Mouse (Mus musculus): ENCODE data around the gene Il6ra. TPM values are rescaled to one million over a fixed set of nuclear protein-coding genes. Genes with fewer than 3 reads are reported as not detected.

Gene Il6ra
- polyA plus RNA-seq, 1 experiment: 2.4 TPM

- Histone ChIP-seq H3K4me1 (ENCODE audit: control insufficient read depth, insufficient read depth, low read length) (no peaks in the 10 kb centered on the region), H3K27ac (ENCODE audit: insufficient read depth, low read length) (no peak overlapping the region), H3K4me3 (ENCODE audit: insufficient read depth, low read length) (no peak overlapping the region)
- no peak for TF ChIP-seq CTCF (IDR thresholded peaks at IDR 0.05; ENCODE audit: extremely low read depth, insufficient read depth, low read length)
- TF ChIP-seq POLR2A (IDR thresholded peaks at IDR 0.05; ENCODE audit: extremely low read depth, insufficient read depth, low read length): no peak
Measured at GRCm38 (mm10) chr3:89879326-89879725, 33.7 kb downstream of the Il6ra start.

DNA sequence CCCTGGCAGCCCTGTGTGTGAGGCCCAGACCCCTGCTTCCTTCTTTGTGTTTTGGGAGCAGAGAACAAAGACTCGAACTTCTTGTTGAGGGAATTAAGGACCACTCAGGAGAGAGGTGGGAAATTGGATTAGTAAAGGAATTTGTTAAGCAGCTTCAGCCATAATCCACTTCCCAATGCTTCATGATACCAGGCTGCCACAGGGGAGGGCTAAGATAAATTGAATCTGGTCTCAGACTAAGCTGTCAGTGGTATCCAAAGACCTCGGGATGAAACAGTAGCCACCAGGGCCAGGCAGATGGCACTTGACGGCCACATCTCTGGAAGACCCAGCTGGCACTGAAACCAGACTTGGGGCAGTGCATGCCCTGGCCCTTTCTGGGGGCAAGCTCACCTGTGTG lies 34.5 kb downstream of the Il6ra start:
- H3K27ac ChIP-seq (ENCODE audit: insufficient read depth, low read length): no peak overlapping the region
- TF ChIP-seq POLR2A (IDR thresholded peaks at IDR 0.05; ENCODE audit: extremely low read depth, insufficient read depth, low read length): no peak
- no peak overlapping the region for H3K4me3 ChIP-seq (ENCODE audit: insufficient read depth, low read length)
- H3K4me1 ChIP-seq (ENCODE audit: control insufficient read depth, insufficient read depth, low read length): no peaks in the 10 kb centered on the region

GRCm38 (mm10) chr3:89877129-89877528 lies 35.9 kb downstream of the Il6ra start:
- Histone ChIP-seq H3K4me3 (ENCODE audit: insufficient read depth, low read length) (no peak overlapping the region), H3K27ac (ENCODE audit: insufficient read depth, low read length) (no peak overlapping the region), H3K4me1 (ENCODE audit: control insufficient read depth, insufficient read depth, low read length) (no peaks in the 10 kb centered on the region)
- TF ChIP-seq CTCF (IDR thresholded peaks at IDR 0.05; ENCODE audit: extremely low read depth, insufficient read depth, low read length) (no peak), POLR2A (IDR thresholded peaks at IDR 0.05; ENCODE audit: extremely low read depth, insufficient read depth, low read length) (no peak)

GRCm38 (mm10) chr3:89876469-89876868 lies 36.5 kb downstream of the Il6ra start:
- Histone ChIP-seq H3K27ac (ENCODE audit: insufficient read depth, low read length) (no peak overlapping the region), H3K4me1 (ENCODE audit: control insufficient read depth, insufficient read depth, low read length) (no peaks in the 10 kb centered on the region), H3K4me3 (ENCODE audit: insufficient read depth, low read length) (no peak overlapping the region)
- TF ChIP-seq CTCF (IDR thresholded peaks at IDR 0.05; ENCODE audit: extremely low read depth, insufficient read depth, low read length) (no peak), POLR2A (IDR thresholded peaks at IDR 0.05; ENCODE audit: extremely low read depth, insufficient read depth, low read length) (no peak)

DNA sequence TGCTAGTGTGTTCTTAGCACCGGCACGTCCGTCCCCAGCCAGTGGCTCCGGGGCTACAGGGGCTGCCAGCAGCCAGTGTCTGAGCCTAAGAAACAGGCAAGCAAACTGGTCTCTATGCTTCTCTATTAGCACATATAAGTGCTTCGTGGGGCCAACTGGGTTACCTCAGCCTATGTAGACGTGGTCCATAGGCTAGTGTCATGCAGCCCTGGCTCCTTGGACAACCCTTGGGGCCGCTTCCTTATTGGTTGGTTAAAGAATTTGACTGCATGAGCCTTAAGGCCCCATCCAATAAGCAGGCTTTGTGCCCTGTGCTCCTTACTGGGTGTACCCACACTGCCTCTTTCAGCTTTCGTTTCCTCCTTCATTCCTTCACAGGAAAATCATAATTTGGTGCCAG lies 37.2 kb downstream of the Il6ra start:
- TF ChIP-seq CTCF (IDR thresholded peaks at IDR 0.05; ENCODE audit: extremely low read depth, insufficient read depth, low read length) (no peak), POLR2A (IDR thresholded peaks at IDR 0.05; ENCODE audit: extremely low read depth, insufficient read depth, low read length) (no peak)

GRCm38 (mm10) chr3:89875021-89875420 lies 38.0 kb downstream of the Il6ra start:
- Histone ChIP-seq H3K4me1 (ENCODE audit: control insufficient read depth, insufficient read depth, low read length) (no peaks in the 10 kb centered on the region), H3K4me3 (ENCODE audit: insufficient read depth, low read length) (no peak overlapping the region), H3K27ac (ENCODE audit: insufficient read depth, low read length) (no peak overlapping the region)
- TF ChIP-seq POLR2A (IDR thresholded peaks at IDR 0.05; ENCODE audit: extremely low read depth, insufficient read depth, low read length) (no peak), CTCF (IDR thresholded peaks at IDR 0.05; ENCODE audit: extremely low read depth, insufficient read depth, low read length) (no peak)

More for the DNA sequence above, 37.2 kb downstream of the Il6ra start:
- Histone ChIP-seq H3K4me1 (ENCODE audit: control insufficient read depth, insufficient read depth, low read length) (no peaks in the 10 kb centered on the region), H3K4me3 (ENCODE audit: insufficient read depth, low read length) (no peak overlapping the region), H3K27ac (ENCODE audit: insufficient read depth, low read length) (no peak overlapping the region)

GRCm38 (mm10) chr3:89874076-89874475 lies 38.9 kb downstream of the Il6ra start:
- no peaks in the 10 kb centered on the region for H3K4me1 ChIP-seq (ENCODE audit: control insufficient read depth, insufficient read depth, low read length)
- no peak overlapping the region for H3K4me3 ChIP-seq (ENCODE audit: insufficient read depth, low read length)
- H3K27ac ChIP-seq (ENCODE audit: insufficient read depth, low read length): no peak overlapping the region
- TF ChIP-seq CTCF (IDR thresholded peaks at IDR 0.05; ENCODE audit: extremely low read depth, insufficient read depth, low read length): no peak
- TF ChIP-seq POLR2A (IDR thresholded peaks at IDR 0.05; ENCODE audit: extremely low read depth, insufficient read depth, low read length): no peak

DNA sequence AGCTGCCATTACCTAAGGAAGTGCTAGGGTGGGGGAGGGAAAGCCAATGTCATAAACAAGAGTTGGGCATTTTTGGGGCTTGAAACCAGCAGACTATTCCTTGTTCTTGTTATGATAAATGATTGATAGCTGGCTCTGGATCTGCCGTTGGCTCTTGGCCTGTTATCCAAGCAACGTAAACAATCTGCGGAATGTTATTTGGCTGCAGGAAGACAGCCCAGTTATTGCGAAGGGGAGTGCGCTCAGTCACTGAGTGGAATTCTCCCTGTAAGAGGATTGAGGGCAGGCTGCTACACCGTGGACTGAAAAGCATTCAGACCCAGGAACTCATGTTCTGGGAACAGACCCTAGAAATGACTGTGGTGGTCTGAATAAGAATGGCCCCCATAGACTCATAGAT lies 40.3 kb downstream of the Il6ra start:
- no peak overlapping the region for H3K27ac ChIP-seq (ENCODE audit: insufficient read depth, low read length)
- H3K4me3 ChIP-seq (ENCODE audit: insufficient read depth, low read length): no peak overlapping the region
- TF ChIP-seq POLR2A (IDR thresholded peaks at IDR 0.05; ENCODE audit: extremely low read depth, insufficient read depth, low read length) (no peak), CTCF (IDR thresholded peaks at IDR 0.05; ENCODE audit: extremely low read depth, insufficient read depth, low read length) (no peak)
- peaks cover 3% of the 10 kb centered on the region; the same call in 1 of the 2 replicates for H3K4me1 ChIP-seq (ENCODE audit: control insufficient read depth, insufficient read depth, low read length)

DNA sequence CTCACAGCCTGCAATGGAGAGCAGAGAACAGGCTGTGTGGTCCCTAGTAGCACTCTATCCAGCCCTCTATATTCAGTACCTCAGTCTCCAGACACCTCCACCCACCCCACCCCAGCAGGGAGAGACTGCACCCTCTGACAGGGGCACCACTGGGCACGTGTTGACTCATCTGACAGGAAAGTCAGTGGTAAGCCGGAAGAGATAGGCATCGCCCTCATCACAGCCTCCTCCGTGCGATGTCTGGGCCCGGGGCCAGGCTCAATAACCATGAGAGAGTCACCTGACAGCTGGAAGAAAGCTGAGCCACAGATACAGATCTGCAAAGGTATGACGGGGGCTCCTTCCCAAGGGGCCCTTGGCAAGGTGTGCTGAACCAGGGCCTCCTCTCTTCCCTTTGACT lies 40.8 kb downstream of the Il6ra start:
- H3K4me1 ChIP-seq (ENCODE audit: control insufficient read depth, insufficient read depth, low read length): peaks cover 3% of the 10 kb centered on the region; the same call in 1 of the 2 replicates
- no peak for TF ChIP-seq POLR2A (IDR thresholded peaks at IDR 0.05; ENCODE audit: extremely low read depth, insufficient read depth, low read length)
- no peak for TF ChIP-seq CTCF (IDR thresholded peaks at IDR 0.05; ENCODE audit: extremely low read depth, insufficient read depth, low read length)
- no peak overlapping the region for H3K27ac ChIP-seq (ENCODE audit: insufficient read depth, low read length)
- H3K4me3 ChIP-seq (ENCODE audit: insufficient read depth, low read length): no peak overlapping the region

- TF ChIP-seq POLR2A (IDR thresholded peaks at IDR 0.05; ENCODE audit: extremely low read depth, insufficient read depth, low read length): no peak
- TF ChIP-seq CTCF (IDR thresholded peaks at IDR 0.05; ENCODE audit: extremely low read depth, insufficient read depth, low read length): no peak
- H3K27ac ChIP-seq (ENCODE audit: insufficient read depth, low read length): no peak overlapping the region
- peaks cover 3% of the 10 kb centered on the region; the same call in 1 of the 2 replicates for H3K4me1 ChIP-seq (ENCODE audit: control insufficient read depth, insufficient read depth, low read length)
- no peak overlapping the region for H3K4me3 ChIP-seq (ENCODE audit: insufficient read depth, low read length)
Measured at GRCm38 (mm10) chr3:89871339-89871914, 41.6 kb downstream of the Il6ra start.
